Comparison of ENCODE assay signal across 8 mouse cellular contexts in the genomic region with DNA sequence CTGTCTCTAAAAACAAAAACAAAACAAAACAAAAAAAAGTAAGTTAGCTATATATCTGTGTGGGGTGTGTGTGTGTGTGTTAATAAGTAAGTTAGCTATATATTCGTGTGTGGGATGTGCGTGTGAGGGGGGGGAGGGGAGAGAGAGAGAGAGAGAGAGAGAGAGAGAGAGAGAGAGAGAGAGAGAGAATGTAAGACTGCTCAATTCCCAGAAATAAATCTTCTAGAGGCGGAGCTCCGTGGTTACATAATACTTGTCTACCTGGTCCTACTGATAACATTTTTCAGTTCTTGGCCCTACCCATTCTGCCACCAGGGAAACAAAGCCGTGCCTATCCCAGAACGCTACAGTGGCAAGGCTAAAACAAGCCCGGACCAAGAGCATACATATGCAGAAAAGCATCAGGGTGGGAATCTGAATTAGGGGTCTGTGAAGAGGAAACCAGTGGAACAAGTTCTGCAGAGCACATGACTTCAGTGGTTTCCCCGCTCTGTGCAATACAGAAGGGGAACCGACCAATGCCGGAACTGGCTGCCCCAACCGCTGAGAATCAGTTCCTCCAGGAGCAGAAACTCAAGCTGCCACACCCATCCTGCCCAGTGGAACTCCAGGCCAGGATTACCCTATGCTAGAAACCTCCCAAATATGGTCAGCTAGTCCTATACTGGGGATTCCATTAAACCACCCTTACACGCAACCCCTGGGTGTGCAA. TPM values are rescaled to one million over a fixed set of nuclear protein-coding genes. Genes with fewer than 3 reads are reported as not detected.
DNase-seq lines count a peak whose midpoint lies in the region; ATAC-seq and TF ChIP-seq lines count a peak whose summit lies in the region.

No protein-coding gene starts in this region.

- H3K4me1 ChIP-seq in heart, embryonic 10.5 days: peaks cover 58% of the 10 kb centered on the region

- TF ChIP-seq CTCF in Patski (IDR thresholded peaks at IDR 0.05): no peak

- POLR2A ChIA-PET in Patski (lab: Charles Lee): interaction anchor here (0.6 kb wide), 3 partner anchors 14 to 739 kb away, joined by 3 read pairs; no protein-coding TSS in a partner anchor

- in situ Hi-C loops in Patski (cut with MboI; ENCODE audit: low pct_unique_long_range_greater_than_20kb): no loop called here

- peak; percentile 35 for ATAC-seq in Patski
- ATAC-seq in megakaryocyte progenitor cell, adult 5-6 weeks (replicated peaks; ENCODE audit: poor library complexity): peak; percentile 76

- CTCF ChIA-PET in Patski (lab: Charles Lee): interaction anchor here (1.0 to 1.6 kb wide), 2 partner anchors 12 to 13 kb away, joined by 3 read pairs; no protein-coding TSS in a partner anchor

- no peaks in the 10 kb centered on the region for H3K36me3 ChIP-seq in heart, embryonic 10.5 days

- H3K9me3 ChIP-seq in heart, embryonic 10.5 days: no peaks in the 10 kb centered on the region

- peak; percentile 84 for DNase-seq in A20 (ENCODE audit: low read depth, low spot score)
- DNase-seq in Patski (ENCODE audit: low read depth, low spot score): no peak
- no peak for DNase-seq in heart, embryonic 10.5 days (ENCODE audit: low spot score)
- peak; percentile 70 to 87 for DNase-seq in kidney, postnatal 25 days
- DNase-seq in urinary bladder, postnatal 25 days (ENCODE audit: low spot score): peak; percentile 57
- DNase-seq in left cerebral cortex, adult 9 months (ENCODE audit: low spot score in 2 of 2): no peak
- no peak for DNase-seq in cerebellum, postnatal 14 days

- H3K27ac ChIP-seq in heart, embryonic 10.5 days: peak overlapping the region; percentile 81

- no peak overlapping the region for H3K4me3 ChIP-seq in heart, embryonic 10.5 days

- no peaks in the 10 kb centered on the region for H3K27me3 ChIP-seq in Patski
- no peaks in the 10 kb centered on the region for H3K27me3 ChIP-seq in heart, embryonic 10.5 days (ENCODE audit: insufficient read depth, poor library complexity, severe bottlenecking)

- WGBS in heart, embryonic 10.5 days: 64% methylated on average over 12 of the region's 12 CpGs

RNA-seq across cellular contexts. Expression of a gene that starts 46.7 kb away (rescaled TPM):
- 103 TPM for polyA plus RNA-seq in Patski (2021)
- polyA plus RNA-seq in heart, embryonic 10.5 days (2016; fragmentation: Nextera tagmentation; extraction: Ambion mirVana): 37.7 and 39.5 TPM in 2 replicates
- 90.5 and 94.3 TPM in 2 replicates for total RNA-seq in megakaryocyte progenitor cell, adult 5-6 weeks (2015)
- 81.0 and 113 TPM in 2 replicates for total RNA-seq in megakaryocyte progenitor cell, adult 5-6 weeks (2017)

Comparison
In these comparisons a context has a peak if more than half of its experiments do, and no peak if none do; other contexts are left out.
1. DNase-seq: peak in A20 (single experiment), kidney, postnatal 25 days (2 of 2) and urinary bladder, postnatal 25 days (single experiment); none in Patski (single experiment), heart, embryonic 10.5 days (single experiment), left cerebral cortex, adult 9 months (0 of 2) and cerebellum, postnatal 14 days (0 of 2).